Mouse (Mus musculus) lung, adult 2 months (tissue): ENCODE data around the gene Prpsap2. TPM values are rescaled to one million over a fixed set of nuclear protein-coding genes. Genes with fewer than 3 reads are reported as not detected.

ENCODE experiments used
- DNase-seq: peaks from one replicate; pipeline ENCODE4 v3.0.0; 2022
- H3K4me1 ChIP-seq: fragments of 200-500 bp; 2 replicates; pipeline ENCODE4 v1.6.1; 2011; ENCODE audit warnings: low read length; ENCODE audit not compliant: control insufficient read depth, insufficient read depth
- H3K4me3 ChIP-seq: fragments of 200-500 bp; replicated peaks from 2 replicates; pipeline ENCODE3; 2011; ENCODE audit warnings: low read depth, mild to moderate bottlenecking, control low read depth, low read length; ENCODE audit errors: extremely low read depth
- CTCF ChIP-seq: fragments of 200-500 bp; IDR thresholded peaks from 2 replicates; pipeline ENCODE4 v1.5.1; 2011; ENCODE audit warnings: mild to moderate bottlenecking, low read length, control low read depth; ENCODE audit not compliant: insufficient read depth
- POLR2A ChIP-seq: fragments of 200-500 bp; IDR thresholded peaks from 2 replicates; pipeline ENCODE4 v1.6.1; 2011; ENCODE audit warnings: low read depth, mild to moderate bottlenecking, control low read depth, low read length, borderline replicate concordance; ENCODE audit errors: extremely low read depth
- WGBS: fragments of 180-500 bp; shearing (Covaris S2); methylation state at CpG from one replicate; pipeline ENCODE4 v1.1.7; 2018; 5-methylcytosine and 5-hydroxymethylcytosine counted together
- polyA plus RNA-seq: library from polyadenylated mRNA; depleted of rRNA; stranded (reverse); fragments of >200 nt; gene quantifications from 2 replicates; pipeline ENCODE4 v1.2.3, GENCODE M21; 2012

The Prpsap2 gene
- polyA plus RNA-seq, 1 experiment = 14.2 TPM

GRCm38 (mm10) chr11:61719826-61720225 is 42.1 kb downstream of the Prpsap2 start:
- TF ChIP-seq POLR2A (no peak), CTCF (no peak)
- H3K4me1 ChIP-seq = no peaks in the 10 kb centered on the region
- WGBS = 71% methylated on average over 8 of the region's 8 CpGs
- DNase-seq = no peak
- H3K4me3 ChIP-seq = no peak overlapping the region

GRCm38 (mm10) chr11:61719387-61719786 is 42.5 kb downstream of the Prpsap2 start:
- Histone ChIP-seq H3K4me1 (no peaks in the 10 kb centered on the region), H3K4me3 (no peak overlapping the region)
- DNase-seq = no peak
- 47% methylated on average over 3 of the region's 3 CpGs for WGBS
- TF ChIP-seq CTCF (no peak), POLR2A (no peak)

- Histone ChIP-seq H3K4me3 (no peak overlapping the region), H3K4me1 (no peaks in the 10 kb centered on the region)
- DNase-seq = no peak
- 74% methylated on average over 5 of the region's 5 CpGs for WGBS
- no peak for TF ChIP-seq CTCF
- TF ChIP-seq POLR2A = no peak
Observed at GRCm38 (mm10) chr11:61717990-61718389, 43.9 kb downstream of the Prpsap2 start.

GRCm38 (mm10) chr11:61715130-61715529 is 46.8 kb downstream of the Prpsap2 start:
- 56% methylated on average over 6 of the region's 6 CpGs for WGBS
- no peaks in the 10 kb centered on the region for H3K4me1 ChIP-seq

GRCm38 (mm10) chr11:61714346-61715117 is 47.4 kb downstream of the Prpsap2 start:
- peak; percentile 30 for DNase-seq
- WGBS = 44% methylated on average over 11 of the region's 11 CpGs
- TF ChIP-seq POLR2A = no peak
- peak; percentile 98 for TF ChIP-seq CTCF
- Histone ChIP-seq H3K4me3 (no peak overlapping the region), H3K4me1 (no peaks in the 10 kb centered on the region)

More at GRCm38 (mm10) chr11:61715130-61715529, 46.8 kb downstream of the Prpsap2 start:
- no peak overlapping the region for H3K4me3 ChIP-seq
- no peak for DNase-seq
- TF ChIP-seq POLR2A (no peak), CTCF (no peak)

GRCm38 (mm10) chr11:61713157-61713855 is 48.6 kb downstream of the Prpsap2 start:
- Histone ChIP-seq H3K4me1 (no peaks in the 10 kb centered on the region), H3K4me3 (no peak overlapping the region)
- 77% methylated on average over 15 of the region's 15 CpGs for WGBS
- no peak for DNase-seq
- TF ChIP-seq POLR2A = no peak
- no peak for TF ChIP-seq CTCF

- no peak overlapping the region for H3K4me3 ChIP-seq
- TF ChIP-seq POLR2A = no peak
- TF ChIP-seq CTCF = no peak
- 75% methylated on average over 3 of the region's 3 CpGs for whole genome bisulfite sequencing
- DNase-seq = no peak
- no peaks in the 10 kb centered on the region for H3K4me1 ChIP-seq
Observed at GRCm38 (mm10) chr11:61708928-61709327, 53.0 kb downstream of the Prpsap2 start.

GRCm38 (mm10) chr11:61706232-61706631 is 55.7 kb downstream of the Prpsap2 start:
- TF ChIP-seq CTCF (no peak), POLR2A (no peak)
- no peaks in the 10 kb centered on the region for H3K4me1 ChIP-seq
- WGBS = 57% methylated on average over 4 of the region's 4 CpGs

GRCm38 (mm10) chr11:61705581-61705980 is 56.3 kb downstream of the Prpsap2 start:
- Histone ChIP-seq H3K4me3 (no peak overlapping the region), H3K4me1 (no peaks in the 10 kb centered on the region)
- DNase-seq = no peak
- WGBS = 87% methylated on average over 2 of the region's 2 CpGs
- TF ChIP-seq CTCF (no peak), POLR2A (no peak)

More at GRCm38 (mm10) chr11:61706232-61706631, 55.7 kb downstream of the Prpsap2 start:
- H3K4me3 ChIP-seq = no peak overlapping the region
- no peak for DNase-seq
